Mouse (Mus musculus) neural tube, embryonic 14.5 days (tissue): ENCODE measurements around the gene Fdxr. TPM values are rescaled to one million over a fixed set of nuclear protein-coding genes. Genes with fewer than 3 reads are reported as not detected.

Experiments used
- ATAC-seq: fragments of 200-750 bp; cut with Nextera tagmentation; 2 replicates; pipeline ENCODE4 v1.8.0; 2017; ENCODE audit warnings: low read depth, mild to moderate bottlenecking, moderate TSS enrichment, moderate library complexity
- H3K27ac ChIP-seq: fragments of 300-500 bp; sonication (generic); 2 replicates; pipeline ENCODE4 v1.5.1; 2014; ENCODE audit warnings: low read depth, mild to moderate bottlenecking, control low read depth, low read length, moderate library complexity, mixed read lengths
- H3K27me3 ChIP-seq: fragments of 300-500 bp; sonication (generic); 2 replicates; pipeline ENCODE4 v1.6.1; 2014; ENCODE audit warnings: low read length; ENCODE audit not compliant: control insufficient read depth, insufficient read depth
- H3K36me3 ChIP-seq: fragments of 300-500 bp; sonication (generic); 2 replicates; pipeline ENCODE4 v1.6.1; 2014; ENCODE audit warnings: low read length, mixed read lengths; ENCODE audit not compliant: control insufficient read depth, insufficient read depth
- H3K4me1 ChIP-seq: fragments of 300-500 bp; sonication (generic); 2 replicates; pipeline ENCODE4 v1.6.1; 2014; ENCODE audit warnings: low read length; ENCODE audit not compliant: control insufficient read depth, insufficient read depth
- H3K4me2 ChIP-seq: fragments of 300-500 bp; sonication (generic); 2 replicates; pipeline ENCODE4 v1.6.1; 2014; ENCODE audit warnings: mild to moderate bottlenecking, low read depth, low read length, control low read depth
- H3K4me3 ChIP-seq: fragments of 300-500 bp; sonication (generic); 2 replicates; pipeline ENCODE4 v1.5.1; 2014; ENCODE audit warnings: low read depth, low read length, control low read depth, mixed read lengths
- H3K9ac ChIP-seq: fragments of 300-500 bp; sonication (generic); replicated peaks from 2 replicates; pipeline ENCODE4 v1.6.1; 2014; ENCODE audit warnings: low read depth, mild to moderate bottlenecking, control low read depth, low read length, mixed read lengths
- H3K9me3 ChIP-seq: fragments of 300-500 bp; sonication (generic); 2 replicates; pipeline ENCODE4 v1.6.1; 2016; ENCODE audit warnings: low read length; ENCODE audit not compliant: control insufficient read depth
- WGBS: fragments of 180-500 bp; shearing (Covaris S2); extraction: QIAGEN DNeasy Blood & Tissue Kit; methylation state at CpG from one replicate; pipeline ENCODE4 v1.1.7; 2014; 5-methylcytosine and 5-hydroxymethylcytosine counted together
- polyA plus RNA-seq: library from polyadenylated mRNA; unstranded; fragments of >200 nt; fragmentation: Nextera tagmentation; extraction: Ambion mirVana; gene quantifications from 2 replicates; pipeline ENCODE4 v1.2.1, GENCODE M21; 2014

Gene Fdxr
- polyA plus RNA-seq, 1 experiment from 2014 or later, result 14.6 TPM

DNA sequence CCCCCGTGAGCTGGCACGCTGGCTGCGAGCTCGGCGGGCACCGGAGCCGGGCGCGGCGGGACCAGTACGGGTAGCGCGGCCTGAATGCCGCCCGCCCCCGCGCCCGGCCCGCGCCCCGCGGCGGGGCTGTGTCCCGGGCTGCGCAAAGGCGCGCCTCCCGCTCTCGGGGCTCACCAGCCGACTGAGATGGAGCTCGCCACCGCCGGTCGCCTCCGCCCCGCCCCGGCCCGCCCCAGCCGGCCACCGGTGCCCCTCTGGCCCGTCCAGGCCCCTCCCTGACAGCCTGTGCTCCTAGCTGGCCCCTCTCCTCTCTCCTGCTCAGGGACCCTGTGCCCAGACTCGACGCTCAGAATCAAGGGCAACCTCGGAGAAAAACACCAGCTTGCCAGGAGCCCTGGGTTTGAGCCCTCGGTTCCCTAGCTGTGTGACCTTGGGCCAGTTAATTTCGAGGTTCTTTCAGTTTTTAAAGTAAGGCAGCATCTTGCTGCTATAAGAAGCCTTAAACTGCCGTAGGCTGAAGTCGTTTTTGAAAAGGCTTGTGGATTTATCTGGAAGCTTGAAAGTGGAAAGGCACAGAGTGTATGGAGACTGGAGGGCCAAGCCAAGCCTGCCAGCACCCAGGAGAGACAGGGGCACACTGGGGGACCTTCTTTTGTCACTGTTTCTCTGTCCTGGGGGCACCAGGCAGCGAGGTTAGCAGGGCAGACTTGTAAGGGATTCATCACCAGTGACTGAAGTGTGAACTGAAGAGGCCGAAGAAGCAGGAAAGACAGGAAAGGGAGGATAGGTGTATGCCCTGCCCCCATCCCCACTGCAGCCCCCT, 9.6 kb downstream of the Fdxr start, which contains the start of gene Grin2c:
Gene Grin2c, minus strand, starts transcription at position 183 of the 823 bp plus-strand sequence.
- 9% methylated on average over 34 of the region's 50 CpGs for WGBS
- no peaks in the 10 kb centered on the region for H3K9me3 ChIP-seq
- no peak for ATAC-seq
- peak within 1 kb of the TSS; percentile 45 for H3K4me2 ChIP-seq
- no peak within 1 kb of the TSS; the same call in 1 of the 2 replicates for H3K9ac ChIP-seq
- H3K27me3 ChIP-seq, result peaks cover 39% of the 10 kb centered on the region
- peak within 1 kb of the TSS; percentile 25 for H3K4me3 ChIP-seq
- H3K36me3 ChIP-seq, result peaks cover 10% of the 10 kb centered on the region
- peaks cover 5% of the 10 kb centered on the region for H3K4me1 ChIP-seq
- no peak within 1 kb of the TSS for H3K27ac ChIP-seq

DNA sequence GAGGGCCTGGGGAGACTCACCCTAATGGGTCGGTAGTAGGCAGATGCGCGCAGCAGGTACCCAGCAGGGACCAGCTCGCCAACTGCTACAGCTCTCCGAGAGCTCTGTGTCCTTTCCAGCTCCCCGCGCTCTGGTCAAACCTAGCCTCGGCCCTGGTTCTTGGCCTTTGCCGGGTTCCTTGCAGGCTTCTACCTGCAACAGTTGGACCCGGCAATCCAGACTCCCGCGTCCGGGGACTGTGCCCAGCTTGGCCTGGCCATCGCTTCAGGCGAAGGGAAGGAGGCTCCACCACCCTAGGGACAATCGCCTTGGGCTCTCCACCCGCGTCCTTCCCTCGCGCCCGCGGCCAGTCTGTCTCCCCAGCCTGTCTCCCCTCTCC, 10.5 kb downstream of the Fdxr start:
- WGBS, result 2% methylated on average over 22 of the region's 22 CpGs
- no peak overlapping the region for H3K27ac ChIP-seq

DNA sequence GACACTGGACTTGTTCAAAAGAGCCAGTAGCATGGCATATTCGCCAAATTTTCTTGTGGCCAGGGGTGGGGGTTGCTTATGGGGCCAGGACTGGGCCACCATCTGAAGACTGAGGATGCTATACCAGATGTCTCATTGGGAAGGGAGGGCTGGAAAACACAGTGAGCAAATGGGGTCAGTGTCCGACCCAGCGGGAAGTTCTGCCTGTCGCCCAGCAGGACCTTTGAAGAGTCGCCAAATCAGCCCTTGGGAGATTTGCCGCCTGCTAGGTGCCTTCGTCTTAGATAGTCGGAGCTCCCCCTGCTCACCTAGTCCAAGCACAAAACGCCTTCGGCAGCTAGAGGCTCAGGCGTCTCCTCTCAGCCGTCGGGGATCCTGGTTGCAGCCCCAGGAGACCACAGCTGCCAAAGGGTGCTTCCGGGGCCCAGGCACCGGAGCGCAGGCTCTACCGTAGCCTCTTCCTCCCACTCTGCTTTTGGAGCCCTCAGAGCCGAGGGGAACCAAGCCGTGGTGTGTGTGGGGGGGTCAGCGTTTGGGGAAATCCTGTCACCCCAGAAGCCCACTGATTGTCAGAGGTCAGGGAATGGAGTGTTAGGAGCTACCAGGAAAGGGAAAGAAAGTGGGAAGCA, 11.0 kb downstream of the Fdxr start:
- Histone ChIP-seq H3K27me3 (peaks cover 45% of the 10 kb centered on the region), H3K36me3 (peaks cover 10% of the 10 kb centered on the region), H3K4me3 (no peak overlapping the region), H3K9ac (no peak overlapping the region), H3K27ac (no peak overlapping the region), H3K4me1 (peaks cover 5% of the 10 kb centered on the region), H3K9me3 (no peaks in the 10 kb centered on the region), H3K4me2 (no peak overlapping the region)
- 5% methylated on average over 20 of the region's 20 CpGs for WGBS
- ATAC-seq, result no peak

More for the DNA sequence above, 10.5 kb downstream of the Fdxr start:
- ATAC-seq, result no peak
- no peaks in the 10 kb centered on the region for H3K9me3 ChIP-seq
- H3K27me3 ChIP-seq, result peaks cover 45% of the 10 kb centered on the region
- no peak overlapping the region for H3K9ac ChIP-seq
- H3K36me3 ChIP-seq, result peaks cover 10% of the 10 kb centered on the region
- peak overlapping the region; percentile 25; the same call in 1 of the 2 replicates for H3K4me3 ChIP-seq
- H3K4me1 ChIP-seq, result peaks cover 5% of the 10 kb centered on the region
- peak overlapping the region; percentile 45 for H3K4me2 ChIP-seq

DNA sequence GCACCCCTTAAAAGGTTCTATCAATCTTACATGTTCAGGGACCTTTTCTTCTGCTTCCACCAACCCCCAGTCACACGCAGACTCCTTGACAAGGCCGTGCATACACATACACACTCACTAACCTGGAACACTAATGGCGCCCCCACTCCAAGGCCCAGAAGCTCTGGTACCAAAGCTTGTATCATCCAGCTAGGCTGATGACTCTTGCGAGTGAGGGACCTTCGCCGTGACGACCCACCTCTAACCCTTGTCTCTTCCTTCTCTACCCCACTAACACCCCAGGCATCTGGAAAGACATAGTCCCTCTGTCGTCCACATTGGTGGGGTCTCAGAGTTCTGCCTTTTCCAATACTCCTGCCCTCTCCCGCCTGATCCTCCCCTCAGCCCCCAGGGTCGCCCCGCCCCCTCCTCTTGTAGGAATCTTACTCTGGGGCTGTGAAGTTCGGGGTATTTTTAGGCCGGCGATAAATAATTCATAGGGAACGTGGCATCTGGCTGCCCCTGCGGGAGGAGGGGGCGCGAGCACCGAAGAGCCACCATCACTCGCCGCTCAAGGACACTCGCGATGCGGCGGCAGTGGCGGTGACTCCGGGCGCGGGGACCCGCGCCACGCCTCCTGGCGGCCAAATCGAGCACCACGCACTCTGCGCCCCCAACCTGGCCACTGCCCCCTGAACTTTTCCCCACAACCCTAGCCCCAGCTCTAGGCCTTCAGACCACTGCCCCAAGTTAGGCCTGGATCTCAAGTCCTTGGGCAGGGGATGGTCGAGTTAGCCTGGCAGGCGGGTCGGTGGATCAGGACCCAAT, 11.8 kb downstream of the Fdxr start:
- Histone ChIP-seq H3K27me3 (peaks cover 45% of the 10 kb centered on the region), H3K4me2 (peak overlapping the region; percentile 21), H3K27ac (no peak overlapping the region), H3K36me3 (peaks cover 10% of the 10 kb centered on the region; the same call in 1 of the 2 replicates), H3K4me1 (peaks cover 5% of the 10 kb centered on the region; the same call in 1 of the 2 replicates), H3K9me3 (no peaks in the 10 kb centered on the region), H3K9ac (no peak overlapping the region), H3K4me3 (no peak overlapping the region)
- no peak for ATAC-seq
- WGBS, result 4% methylated on average over 37 of the region's 39 CpGs

DNA sequence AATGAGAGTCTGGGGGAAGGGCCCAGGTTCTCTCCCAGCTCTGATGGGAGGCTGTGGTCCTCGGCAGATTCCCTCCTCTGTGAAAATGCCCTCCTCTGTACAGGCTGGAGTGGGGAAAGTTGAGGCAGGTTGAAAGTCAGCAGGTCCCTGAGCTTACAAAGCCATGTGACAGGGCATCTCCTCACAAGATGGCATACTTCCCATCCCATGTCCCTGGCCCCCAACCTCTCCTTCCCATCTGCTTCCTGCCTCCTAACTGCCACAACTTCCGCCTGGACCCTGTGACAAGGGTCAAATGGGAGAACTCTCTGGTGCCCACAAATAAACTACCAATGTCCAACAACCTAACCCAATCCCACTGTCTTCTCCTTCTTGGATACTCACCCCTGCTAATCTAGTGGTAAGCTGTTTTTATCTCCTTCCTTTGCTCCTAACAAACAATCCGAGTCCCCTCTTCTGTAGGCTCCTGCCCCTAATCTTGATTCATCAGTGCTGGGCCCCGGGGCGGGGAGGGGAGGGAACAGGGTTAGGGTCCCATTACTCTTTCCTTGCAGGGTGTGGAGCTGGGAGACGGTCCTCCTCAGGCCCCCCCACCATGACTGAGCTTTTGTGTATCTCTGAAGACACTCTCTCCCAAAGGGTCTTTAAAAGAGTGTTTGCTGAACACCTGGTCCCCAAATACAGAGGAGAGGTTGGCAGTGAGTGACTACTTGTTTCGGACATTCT, 12.6 kb downstream of the Fdxr start:
- Histone ChIP-seq H3K9ac (no peak overlapping the region), H3K27ac (no peak overlapping the region), H3K27me3 (peaks cover 48% of the 10 kb centered on the region), H3K4me3 (no peak overlapping the region), H3K4me2 (no peak overlapping the region), H3K36me3 (peaks cover 7% of the 10 kb centered on the region; the same call in 1 of the 2 replicates), H3K9me3 (no peaks in the 10 kb centered on the region), H3K4me1 (peaks cover 5% of the 10 kb centered on the region; the same call in 1 of the 2 replicates)
- ATAC-seq, result no peak
- WGBS, result 73% methylated on average over 7 of the region's 7 CpGs

DNA sequence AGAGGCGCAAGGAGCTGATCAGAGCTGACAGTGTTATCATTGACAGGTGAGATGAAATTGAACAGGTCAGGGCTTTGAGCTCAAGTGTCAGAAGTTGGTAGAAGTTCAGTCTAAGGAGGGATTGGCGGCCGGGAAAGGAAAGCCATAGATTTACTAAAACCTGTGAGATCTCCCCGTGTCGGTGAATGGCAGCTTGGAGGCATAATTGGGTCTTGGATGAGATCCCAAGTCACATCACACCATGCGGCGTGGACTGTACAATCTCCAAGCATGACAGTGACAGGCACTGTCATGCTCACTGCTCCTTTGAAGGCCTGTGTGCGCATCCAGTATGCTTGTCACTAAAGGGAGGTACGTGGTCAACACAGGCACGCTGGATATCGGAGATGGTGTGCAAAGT, 13.9 kb downstream of the Fdxr start:
- ATAC-seq, result no peak
- 82% methylated on average over 11 of the region's 11 CpGs for WGBS

DNA sequence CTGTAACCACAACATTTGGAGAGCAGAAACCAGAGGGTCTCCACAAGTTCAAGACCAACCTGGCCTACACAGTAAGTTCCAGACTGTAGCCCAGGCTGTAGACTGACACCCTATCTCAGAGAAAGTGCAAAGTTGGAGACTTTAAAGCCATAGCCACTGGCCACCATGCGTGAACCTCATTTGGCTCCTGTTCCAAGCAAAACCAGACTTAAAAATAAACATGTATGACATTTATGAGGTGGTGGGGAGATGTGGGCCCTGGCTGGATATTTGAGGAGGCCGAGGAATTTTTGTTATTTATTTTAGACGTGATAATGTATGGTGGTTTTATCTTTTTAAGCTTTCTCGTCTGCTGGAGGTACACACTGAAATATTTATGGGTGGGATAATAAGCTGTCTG, 17.7 kb downstream of the Fdxr start:
- no peak overlapping the region for H3K4me2 ChIP-seq
- H3K9ac ChIP-seq, result no peak overlapping the region
- H3K9me3 ChIP-seq, result no peaks in the 10 kb centered on the region
- H3K4me3 ChIP-seq, result no peak overlapping the region
- 74% methylated on average over 4 of the region's 4 CpGs for WGBS
- H3K27me3 ChIP-seq, result peaks cover 30% of the 10 kb centered on the region
- no peak for ATAC-seq
- no peak overlapping the region for H3K27ac ChIP-seq
- no peaks in the 10 kb centered on the region for H3K4me1 ChIP-seq
- H3K36me3 ChIP-seq, result no peaks in the 10 kb centered on the region

More for the DNA sequence above, 13.9 kb downstream of the Fdxr start:
- H3K27me3 ChIP-seq, result peaks cover 46% of the 10 kb centered on the region
- no peak overlapping the region for H3K4me2 ChIP-seq
- no peak overlapping the region for H3K9ac ChIP-seq
- H3K9me3 ChIP-seq, result no peaks in the 10 kb centered on the region
- no peak overlapping the region for H3K4me3 ChIP-seq
- no peak overlapping the region for H3K27ac ChIP-seq
- peaks cover 5% of the 10 kb centered on the region; the same call in 1 of the 2 replicates for H3K4me1 ChIP-seq
- peaks cover under 1% of the 10 kb centered on the region; the same call in 1 of the 2 replicates for H3K36me3 ChIP-seq

DNA sequence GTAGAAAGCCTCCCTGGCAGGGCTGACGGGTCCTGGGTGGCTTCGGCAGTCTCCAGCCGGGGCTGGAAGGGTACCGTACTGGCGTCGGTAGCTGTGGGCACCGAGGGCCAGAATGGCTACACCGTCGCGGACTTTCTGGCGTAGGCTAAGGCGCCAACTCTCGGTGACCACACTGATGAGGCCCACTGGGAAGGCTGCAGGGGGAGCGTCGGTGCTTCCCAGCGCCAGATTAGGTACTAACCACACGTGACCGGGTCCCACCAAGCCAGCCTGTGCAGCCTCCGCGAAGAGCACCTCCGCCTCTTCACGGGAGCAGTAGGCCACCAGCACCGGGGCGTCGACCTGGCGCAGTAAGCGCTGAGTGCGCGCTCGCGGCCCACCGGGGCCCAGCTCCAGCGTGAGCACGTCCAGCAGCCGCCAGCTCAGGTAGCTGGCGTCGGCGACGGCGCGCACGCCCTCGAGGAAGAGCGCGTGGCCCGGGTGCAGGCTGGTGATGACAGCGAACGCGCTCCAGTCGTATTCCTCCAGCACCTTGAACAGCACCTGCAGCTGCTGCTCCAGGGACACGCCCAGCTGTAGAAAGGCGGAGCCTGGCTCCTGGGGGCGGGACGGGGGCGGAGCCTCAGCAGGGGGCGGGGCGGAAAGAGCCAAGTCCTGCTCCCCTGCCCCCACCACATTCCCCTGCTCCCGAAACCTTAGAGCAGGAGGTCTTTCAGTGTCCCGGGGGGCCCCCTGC, 18.9 kb downstream of the Fdxr start:
- ATAC-seq, result no peak
- Histone ChIP-seq H3K4me2 (0 out of 2 replicates have a peak overlapping the region, but pooled peaks have one; percentile 18), H3K9ac (no peak overlapping the region), H3K27ac (no peak overlapping the region), H3K36me3 (no peaks in the 10 kb centered on the region), H3K4me1 (no peaks in the 10 kb centered on the region), H3K9me3 (no peaks in the 10 kb centered on the region), H3K4me3 (no peak overlapping the region), H3K27me3 (peaks cover 30% of the 10 kb centered on the region)
- WGBS, result 16% methylated on average over 58 of the region's 59 CpGs
